Mouse (Mus musculus): ENCODE data around the gene Gm38655. TPM values are rescaled to one million over a fixed set of nuclear protein-coding genes. Genes with fewer than 3 reads are reported as not detected.
A peak's percentile ranks its signal among the peaks of the same experiment; 100 is the strongest.
"Not testable (repeated sequence)": the region's sequence is repeated elsewhere in the genome, so short reads cannot be mapped to it uniquely, and the experiment has no call there.

The Gm38655 gene
- polyA plus RNA-seq (2012; rRNA removed), result 0.33 and 0.46 TPM in 2 replicates

- no peak within 1 kb of the TSS for H3K4me3 ChIP-seq (ENCODE audit: low read depth, low read length)
- no peaks in the 10 kb centered on the region for H3K27me3 ChIP-seq (ENCODE audit: control insufficient read depth, insufficient read depth, low read length)
- H3K4me1 ChIP-seq (ENCODE audit: control insufficient read depth, insufficient read depth, insufficient read length, low read length), result no peaks in the 10 kb centered on the region
- TF ChIP-seq CTCF (IDR thresholded peaks at IDR 0.05; ENCODE audit: extremely low read depth, insufficient read length, insufficient replicate concordance, low read depth, low read length) (no peak), POLR2A (IDR thresholded peaks at IDR 0.05; ENCODE audit: low read depth, low read length) (no peak)
- 28% methylated on average over 9 of the region's 9 CpGs for WGBS
- H3K36me3 ChIP-seq (ENCODE audit: control insufficient read depth, insufficient read depth, low read length), result no peaks in the 10 kb centered on the region
- H3K27ac ChIP-seq (ENCODE audit: insufficient read depth, low read depth, low read length), result no peak within 1 kb of the TSS
These were observed at the start of gene Gm38655 for GRCm38 (mm10) chr17:25175411-25175810. Gene Gm38655 (minus strand): TSS chr17:25175471.

- TF ChIP-seq POLR2A (IDR thresholded peaks at IDR 0.05; ENCODE audit: low read depth, low read length) (no peak), CTCF (IDR thresholded peaks at IDR 0.05; ENCODE audit: extremely low read depth, insufficient read length, insufficient replicate concordance, low read depth, low read length) (no peak)
- Histone ChIP-seq H3K4me1 (ENCODE audit: control insufficient read depth, insufficient read depth, insufficient read length, low read length) (peaks cover 2% of the 10 kb centered on the region; the same call in 1 of the 2 replicates), H3K36me3 (ENCODE audit: control insufficient read depth, insufficient read depth, low read length) (peaks cover 3% of the 10 kb centered on the region; the same call in 1 of the 2 replicates), H3K4me3 (ENCODE audit: low read depth, low read length) (no peak overlapping the region), H3K27me3 (ENCODE audit: control insufficient read depth, insufficient read depth, low read length) (no peaks in the 10 kb centered on the region), H3K27ac (ENCODE audit: insufficient read depth, low read depth, low read length) (peak overlapping the region; percentile 73)
- WGBS, result 80% methylated on average over 7 of the region's 7 CpGs
These were observed 49.4 kb upstream of the Gm38655 start for GRCm38 (mm10) chr17:25224586-25225222.

- Histone ChIP-seq H3K27ac (ENCODE audit: insufficient read depth, low read depth, low read length) (peak overlapping the region; percentile 69), H3K4me3 (ENCODE audit: low read depth, low read length) (peak overlapping the region; percentile 53), H3K27me3 (ENCODE audit: control insufficient read depth, insufficient read depth, low read length) (no peaks in the 10 kb centered on the region), H3K36me3 (ENCODE audit: control insufficient read depth, insufficient read depth, low read length) (peaks cover 4% of the 10 kb centered on the region; the same call in 1 of the 2 replicates), H3K4me1 (ENCODE audit: control insufficient read depth, insufficient read depth, insufficient read length, low read length) (peaks cover 2% of the 10 kb centered on the region; the same call in 1 of the 2 replicates)
- TF ChIP-seq POLR2A (IDR thresholded peaks at IDR 0.05; ENCODE audit: low read depth, low read length) (no peak), CTCF (IDR thresholded peaks at IDR 0.05; ENCODE audit: extremely low read depth, insufficient read length, insufficient replicate concordance, low read depth, low read length) (no peak)
- 22% methylated on average over 6 of the region's 6 CpGs for WGBS
These were observed 47.8 kb upstream of the Gm38655 start for GRCm38 (mm10) chr17:25222951-25223601.

DNA sequence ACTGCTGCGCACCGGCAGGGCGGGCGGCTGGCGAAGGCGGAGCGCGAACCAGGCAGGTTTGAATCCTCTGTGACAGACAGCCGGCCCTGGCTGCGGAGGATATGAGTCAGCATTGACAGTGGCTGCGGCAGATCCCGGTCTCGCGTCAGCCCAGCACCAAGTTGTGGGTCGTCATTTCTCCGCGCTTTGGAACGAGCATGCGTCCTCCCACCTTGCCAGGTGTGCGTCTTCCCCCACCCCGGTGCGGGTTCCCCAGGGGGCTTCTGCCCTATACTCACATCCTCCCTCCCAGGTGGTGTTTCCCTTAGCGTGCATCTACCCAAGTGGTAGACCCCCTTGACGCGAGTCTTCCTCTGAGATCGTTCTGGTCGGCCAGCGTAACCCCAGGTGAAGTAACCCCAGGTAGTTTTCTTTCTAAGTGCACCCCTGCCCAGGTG, 47.3 kb upstream of the Gm38655 start:
- peak overlapping the region; percentile 53 for H3K4me3 ChIP-seq (ENCODE audit: low read depth, low read length)
- H3K4me1 ChIP-seq (ENCODE audit: control insufficient read depth, insufficient read depth, insufficient read length, low read length); H3K36me3 ChIP-seq (ENCODE audit: control insufficient read depth, insufficient read depth, low read length); H3K27me3 ChIP-seq (ENCODE audit: control insufficient read depth, insufficient read depth, low read length): not testable (repeated sequence)
- H3K27ac ChIP-seq (ENCODE audit: insufficient read depth, low read depth, low read length), result peak overlapping the region; percentile 69
- whole genome bisulfite sequencing, result 7% methylated on average over 22 of the region's 28 CpGs

- H3K4me1 ChIP-seq (ENCODE audit: control insufficient read depth, insufficient read depth, insufficient read length, low read length), result peaks cover 2% of the 10 kb centered on the region; the same call in 1 of the 2 replicates
- peak overlapping the region; percentile 60 for H3K4me3 ChIP-seq (ENCODE audit: low read depth, low read length)
- H3K27me3 ChIP-seq (ENCODE audit: control insufficient read depth, insufficient read depth, low read length), result no peaks in the 10 kb centered on the region
- H3K36me3 ChIP-seq (ENCODE audit: control insufficient read depth, insufficient read depth, low read length), result peaks cover 6% of the 10 kb centered on the region; the same call in 1 of the 2 replicates
- TF ChIP-seq POLR2A (IDR thresholded peaks at IDR 0.05; ENCODE audit: low read depth, low read length) (peak; percentile 42; the same call in 1 of the 2 replicates), CTCF (IDR thresholded peaks at IDR 0.05; ENCODE audit: extremely low read depth, insufficient read length, insufficient replicate concordance, low read depth, low read length) (no peak)
- 14% methylated on average over 21 of the region's 30 CpGs for WGBS
- H3K27ac ChIP-seq (ENCODE audit: insufficient read depth, low read depth, low read length), result peak overlapping the region; percentile 61
These were observed 46.7 kb upstream of the Gm38655 start for GRCm38 (mm10) chr17:25221821-25222503.

DNA sequence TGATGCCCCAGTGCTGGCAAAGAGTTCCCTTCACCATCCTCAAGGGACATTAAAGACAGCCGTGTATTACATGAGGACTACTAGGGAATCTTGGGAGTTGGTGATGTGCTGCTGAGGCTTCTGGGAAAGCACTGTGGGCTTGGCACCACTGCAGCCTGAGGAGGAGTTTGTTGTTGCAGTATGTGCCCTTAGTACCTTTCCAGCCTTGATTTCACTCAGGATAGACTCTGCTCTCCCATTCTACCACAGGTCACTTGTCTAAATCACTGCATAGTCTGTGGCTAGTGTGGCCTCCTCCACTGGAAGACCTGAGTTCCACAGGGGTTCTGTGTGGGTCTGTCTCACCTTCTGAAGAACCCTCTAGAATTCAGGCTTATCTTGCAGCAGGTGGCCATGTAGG, 45.5 kb upstream of the Gm38655 start:
- Histone ChIP-seq H3K27me3 (ENCODE audit: control insufficient read depth, insufficient read depth, low read length) (no peaks in the 10 kb centered on the region), H3K4me3 (ENCODE audit: low read depth, low read length) (no peak overlapping the region), H3K27ac (ENCODE audit: insufficient read depth, low read depth, low read length) (no peak overlapping the region), H3K4me1 (ENCODE audit: control insufficient read depth, insufficient read depth, insufficient read length, low read length) (peaks cover 2% of the 10 kb centered on the region; the same call in 1 of the 2 replicates), H3K36me3 (ENCODE audit: control insufficient read depth, insufficient read depth, low read length) (peaks cover 9% of the 10 kb centered on the region)
- WGBS, result 74% methylated on average over 1 of the region's 1 CpGs
- TF ChIP-seq CTCF (IDR thresholded peaks at IDR 0.05; ENCODE audit: extremely low read depth, insufficient read length, insufficient replicate concordance, low read depth, low read length) (no peak), POLR2A (IDR thresholded peaks at IDR 0.05; ENCODE audit: low read depth, low read length) (no peak)
